Mouse (Mus musculus): ENCODE results near the gene Prpsap1. TPM values are rescaled to one million over a fixed set of nuclear protein-coding genes. Genes with fewer than 3 reads are reported as not detected.

Gene Prpsap1
- total and polyA plus RNA-seq, 2 experiments from 2014 or later = 105 to 150 TPM

DNA sequence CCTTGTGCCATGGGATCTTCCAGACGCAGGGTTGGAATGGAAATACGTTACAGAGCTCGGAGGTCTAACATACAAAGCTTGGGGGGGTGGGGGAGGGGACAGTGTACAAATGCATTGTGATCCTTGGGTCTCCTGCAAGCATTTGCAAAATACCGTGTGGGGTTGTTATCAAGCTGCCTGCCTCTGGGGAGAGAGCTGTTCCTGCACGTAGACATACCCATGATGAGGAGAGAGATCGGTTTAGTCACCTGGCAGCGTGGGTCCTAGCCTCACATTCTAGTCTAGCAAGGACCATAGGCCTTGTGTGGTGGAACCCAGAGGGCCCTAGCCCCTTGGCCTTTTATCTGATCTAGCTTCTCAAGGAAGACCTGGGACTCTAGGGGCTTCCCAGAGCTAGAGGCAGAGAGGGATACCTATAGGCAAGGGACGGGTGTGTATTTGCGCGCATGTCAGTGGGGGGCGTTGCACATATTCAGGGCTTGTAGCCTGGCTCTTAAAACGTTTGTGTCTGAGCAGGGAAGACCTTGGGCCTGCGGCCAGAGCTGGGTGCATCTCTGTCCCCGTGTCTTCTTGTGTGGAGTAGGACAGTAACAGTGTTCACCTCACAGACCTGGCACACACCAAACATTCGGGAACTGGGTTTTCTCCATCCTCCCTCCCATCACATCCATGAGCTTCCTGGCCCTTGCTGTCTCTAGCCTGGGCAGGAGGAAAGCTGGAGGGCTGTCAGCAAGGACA is 51.7 kb downstream of the Prpsap1 start:
- Histone ChIP-seq H3K9me3 (ENCODE audit: low read length) (no peaks in the 10 kb centered on the region), H3K4me3 (ENCODE audit: low read length) (no peak overlapping the region), H3K4me2 (ENCODE audit: low read depth, low read length) (no peak overlapping the region), H3K9ac (replicated peaks; ENCODE audit: low read length) (no peak overlapping the region), H3K4me1 (ENCODE audit: insufficient read depth, low read length) (peaks cover 5% of the 10 kb centered on the region; the same call in 1 of the 2 replicates), H3K36me3 (ENCODE audit: insufficient read depth, low read length) (peaks cover 8% of the 10 kb centered on the region; the same call in 1 of the 2 replicates), H3K27me3 (ENCODE audit: insufficient read depth, low read length) (peaks cover 9% of the 10 kb centered on the region; the same call in 1 of the 2 replicates), H3K27ac (no peak overlapping the region)
- DNase-seq (ENCODE audit: low spot score) (no peak), ATAC-seq (no peak)
- 78% methylated on average over 15 of the region's 15 CpGs for WGBS
- no peak for TF ChIP-seq CTCF (IDR thresholded peaks at IDR 0.05; ENCODE audit: low read depth)

DNA sequence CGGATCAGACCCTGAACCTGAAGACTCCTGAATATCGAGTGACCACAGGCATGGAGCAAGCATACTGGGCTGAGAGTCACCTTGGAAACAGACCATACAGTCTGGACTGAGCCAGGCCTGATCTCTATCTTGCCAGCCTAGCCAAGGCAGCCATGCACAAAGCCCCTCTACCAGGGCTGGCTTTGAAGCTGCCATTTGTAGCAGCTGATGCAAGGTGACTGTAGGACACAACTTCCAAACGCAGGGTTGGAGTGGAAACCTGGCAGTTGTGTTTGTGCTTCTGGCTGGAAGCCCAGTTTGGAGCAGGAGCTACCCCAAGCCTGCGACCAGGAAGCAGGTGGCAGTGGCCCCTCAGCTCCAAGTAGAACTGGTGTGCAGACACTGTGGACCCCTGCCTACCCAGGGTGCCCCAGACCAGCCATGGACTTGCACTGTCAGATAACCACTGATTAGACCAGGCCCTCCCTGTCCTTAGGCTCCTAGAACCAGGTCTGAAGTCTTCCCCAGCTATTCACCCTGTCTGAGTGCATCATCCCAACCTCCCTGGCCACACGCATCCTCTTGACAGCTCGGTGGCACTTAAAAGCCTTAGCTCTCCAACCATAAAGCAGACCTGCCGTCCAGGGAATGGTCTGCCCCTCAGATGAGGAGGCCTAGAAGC is 53.5 kb downstream of the Prpsap1 start:
- Histone ChIP-seq H3K9me3 (ENCODE audit: low read length) (no peaks in the 10 kb centered on the region), H3K4me1 (ENCODE audit: insufficient read depth, low read length) (peaks cover 13% of the 10 kb centered on the region; the same call in 1 of the 2 replicates), H3K27me3 (ENCODE audit: insufficient read depth, low read length) (no peaks in the 10 kb centered on the region), H3K4me3 (ENCODE audit: low read length) (no peak overlapping the region), H3K4me2 (ENCODE audit: low read depth, low read length) (no peak overlapping the region), H3K36me3 (ENCODE audit: insufficient read depth, low read length) (peaks cover 8% of the 10 kb centered on the region; the same call in 1 of the 2 replicates), H3K9ac (replicated peaks; ENCODE audit: low read length) (no peak overlapping the region), H3K27ac (no peak overlapping the region)
- DNase-seq (ENCODE audit: low spot score) (peak; percentile 29), ATAC-seq (no peak)
- TF ChIP-seq CTCF (IDR thresholded peaks at IDR 0.05; ENCODE audit: low read depth) = no peak
- 64% methylated on average over 7 of the region's 7 CpGs for WGBS

DNA sequence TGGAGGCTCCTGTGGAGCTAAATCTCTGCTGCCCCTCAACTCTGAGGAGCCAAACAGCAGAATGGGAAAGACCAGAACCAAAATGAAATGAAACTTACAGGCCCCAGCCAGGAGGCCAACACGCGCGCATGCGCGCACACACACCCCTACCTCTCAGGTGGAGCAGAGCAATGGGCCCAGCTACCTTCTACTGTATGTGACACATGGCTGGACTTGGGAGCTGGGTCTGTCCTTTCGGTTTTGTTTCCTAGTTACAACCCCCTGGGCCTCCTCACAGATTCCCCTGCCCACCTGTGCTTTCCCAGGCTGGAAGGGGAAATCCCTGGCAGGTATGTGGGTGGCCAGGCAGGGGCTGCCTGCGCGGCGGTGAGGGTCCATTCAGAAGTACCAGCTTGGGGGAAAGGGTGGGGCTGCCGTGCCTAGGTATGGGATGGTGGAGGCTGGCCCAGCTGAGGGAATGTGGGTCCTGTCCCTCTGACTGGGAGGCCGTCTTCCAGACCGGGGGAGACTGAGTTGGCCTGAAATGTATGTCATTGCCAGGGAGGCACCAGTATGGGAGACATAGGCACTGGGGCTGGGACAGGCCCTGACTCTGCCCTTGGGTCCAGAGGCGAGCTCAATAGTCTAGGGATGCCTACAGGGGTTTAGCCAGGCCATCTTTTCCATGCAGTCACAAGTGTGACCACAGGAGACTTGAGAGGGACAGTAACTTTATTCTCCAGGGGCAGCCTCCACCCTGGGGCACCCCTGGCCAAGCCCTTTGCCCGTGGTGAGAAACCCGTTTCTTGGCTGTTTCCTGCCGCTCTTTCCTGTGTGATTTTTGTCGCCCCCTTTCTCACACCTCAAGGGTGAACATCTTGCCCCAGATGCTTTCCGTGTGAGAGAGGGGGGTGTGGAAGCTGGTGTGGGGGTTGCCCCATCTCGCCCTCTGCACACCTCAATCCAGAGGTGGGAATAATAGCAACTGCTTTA is 54.4 kb downstream of the Prpsap1 start:
- 86% methylated on average over 18 of the region's 19 CpGs for WGBS
- Histone ChIP-seq H3K9me3 (ENCODE audit: low read length) (no peaks in the 10 kb centered on the region), H3K27ac (no peak overlapping the region), H3K4me3 (ENCODE audit: low read length) (no peak overlapping the region), H3K4me1 (ENCODE audit: insufficient read depth, low read length) (peaks cover 17% of the 10 kb centered on the region; the same call in 1 of the 2 replicates), H3K27me3 (ENCODE audit: insufficient read depth, low read length) (no peaks in the 10 kb centered on the region), H3K4me2 (ENCODE audit: low read depth, low read length) (no peak overlapping the region), H3K36me3 (ENCODE audit: insufficient read depth, low read length) (peaks cover 8% of the 10 kb centered on the region; the same call in 1 of the 2 replicates), H3K9ac (replicated peaks; ENCODE audit: low read length) (no peak overlapping the region)
- no peak for ATAC-seq
- DNase-seq (ENCODE audit: low spot score) = no peak
- TF ChIP-seq CTCF (IDR thresholded peaks at IDR 0.05; ENCODE audit: low read depth) = no peak

DNA sequence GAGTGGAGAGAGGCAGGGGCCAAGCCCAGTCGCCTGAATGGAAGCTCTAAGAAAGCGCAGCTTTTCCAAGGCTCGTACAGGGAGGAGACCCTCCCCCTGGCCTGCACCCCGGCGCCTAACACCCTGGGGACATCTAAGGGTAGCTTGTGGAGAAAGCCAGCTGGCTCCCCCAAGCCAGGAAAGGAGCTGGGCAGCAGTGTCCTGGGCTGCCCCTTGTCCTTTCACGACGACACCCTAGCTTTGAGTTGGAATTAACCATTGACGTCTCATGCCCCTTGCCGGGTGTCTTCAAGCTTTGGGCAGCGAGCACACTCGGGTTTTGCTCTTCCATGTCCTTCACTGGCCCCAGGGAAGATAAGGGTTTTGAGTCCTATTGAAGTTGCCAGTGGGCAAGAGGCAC is 56.5 kb downstream of the Prpsap1 start:
- ATAC-seq (no peak), DNase-seq (ENCODE audit: low spot score) (no peak)
- Histone ChIP-seq H3K27me3 (ENCODE audit: insufficient read depth, low read length) (no peaks in the 10 kb centered on the region), H3K4me2 (ENCODE audit: low read depth, low read length) (no peak overlapping the region), H3K4me3 (ENCODE audit: low read length) (no peak overlapping the region), H3K36me3 (ENCODE audit: insufficient read depth, low read length) (peaks cover 8% of the 10 kb centered on the region; the same call in 1 of the 2 replicates), H3K9ac (replicated peaks; ENCODE audit: low read length) (no peak overlapping the region; the same call in 1 of the 2 replicates), H3K4me1 (ENCODE audit: insufficient read depth, low read length) (peaks cover 17% of the 10 kb centered on the region; the same call in 1 of the 2 replicates), H3K9me3 (ENCODE audit: low read length) (no peaks in the 10 kb centered on the region), H3K27ac (no peak overlapping the region)
- WGBS = 78% methylated on average over 11 of the region's 11 CpGs
- no peak for TF ChIP-seq CTCF (IDR thresholded peaks at IDR 0.05; ENCODE audit: low read depth)

DNA sequence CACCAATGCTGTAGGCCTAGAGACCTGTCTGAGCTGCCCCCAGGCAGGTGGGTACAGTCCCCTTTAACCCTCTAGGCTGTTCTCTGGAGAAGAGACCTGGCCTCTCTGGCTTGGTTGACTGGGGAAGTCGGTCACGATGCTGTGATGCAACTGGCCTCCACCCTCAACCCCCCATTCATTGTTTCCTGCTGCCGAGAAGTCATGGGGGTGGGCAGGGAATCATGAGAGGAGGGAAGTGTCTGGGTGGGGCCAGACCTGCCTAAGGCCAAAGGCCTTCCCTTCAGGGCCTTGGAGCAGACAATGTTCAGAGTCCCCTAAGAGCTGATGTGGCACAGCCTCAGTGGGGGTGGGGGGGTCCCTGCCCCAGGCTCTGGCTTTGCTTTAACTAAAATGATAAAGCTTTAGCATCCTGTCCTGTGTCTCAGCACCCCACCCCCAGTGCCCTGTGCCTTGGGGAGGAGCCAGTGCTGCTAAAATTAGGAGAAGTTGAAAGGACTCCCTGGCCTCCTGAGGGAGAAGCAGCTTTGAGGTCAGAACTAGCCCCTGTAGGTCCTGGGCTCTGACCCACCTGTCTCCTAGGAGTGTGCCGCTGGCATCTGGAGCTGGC is 57.2 kb downstream of the Prpsap1 start:
- Histone ChIP-seq H3K4me3 (ENCODE audit: low read length) (no peak overlapping the region), H3K9ac (replicated peaks; ENCODE audit: low read length) (peak overlapping the region; percentile 28; the same call in 1 of the 2 replicates), H3K4me1 (ENCODE audit: insufficient read depth, low read length) (peaks cover 17% of the 10 kb centered on the region; the same call in 1 of the 2 replicates), H3K36me3 (ENCODE audit: insufficient read depth, low read length) (peaks cover 8% of the 10 kb centered on the region; the same call in 1 of the 2 replicates), H3K27me3 (ENCODE audit: insufficient read depth, low read length) (no peaks in the 10 kb centered on the region), H3K4me2 (ENCODE audit: low read depth, low read length) (peak overlapping the region; percentile 65), H3K9me3 (ENCODE audit: low read length) (no peaks in the 10 kb centered on the region), H3K27ac (no peak overlapping the region)
- DNase-seq (ENCODE audit: low spot score) = no peak
- no peak for TF ChIP-seq CTCF (IDR thresholded peaks at IDR 0.05; ENCODE audit: low read depth)
- no peak for ATAC-seq
- WGBS = 48% methylated on average over 4 of the region's 4 CpGs
